Mouse (Mus musculus) thymus, postnatal 0 days (tissue): ENCODE results near the gene Ubtf. TPM values are rescaled to one million over a fixed set of nuclear protein-coding genes. Genes with fewer than 3 reads are reported as not detected.

ENCODE experiments used
- DNase-seq: peaks from one replicate; pipeline ENCODE4 v3.0.0-alpha.2; 2015; ENCODE audit warnings: low spot score
- polyA plus RNA-seq: library from polyadenylated mRNA; unstranded; fragments of >200 nt; fragmentation: Nextera tagmentation; extraction: Ambion mirVana; gene quantifications from 2 replicates; pipeline ENCODE4 v1.2.1, GENCODE M21; 2015

Gene Ubtf
- polyA plus RNA-seq, 1 experiment from 2014 or later = 96.8 TPM

GRCm38 (mm10) chr11:102347683-102348082 is 28.1 kb upstream of the Ubtf start:
- DNase-seq = no peak

- no peak for DNase-seq
Measured at GRCm38 (mm10) chr11:102346926-102347325, 27.4 kb upstream of the Ubtf start.

GRCm38 (mm10) chr11:102344458-102344857 is 24.9 kb upstream of the Ubtf start:
- no peak for DNase-seq

- no peak for DNase-seq
Measured at GRCm38 (mm10) chr11:102342742-102343141, 23.2 kb upstream of the Ubtf start.

GRCm38 (mm10) chr11:102341101-102341500 is 21.6 kb upstream of the Ubtf start:
- no peak for DNase-seq

- no peak for DNase-seq
Measured at GRCm38 (mm10) chr11:102339624-102340023, 20.1 kb upstream of the Ubtf start.

GRCm38 (mm10) chr11:102339195-102339594 is 19.7 kb upstream of the Ubtf start:
- no peak for DNase-seq

- peak; percentile 2 for DNase-seq
Measured at GRCm38 (mm10) chr11:102338561-102338960, 19.0 kb upstream of the Ubtf start.

GRCm38 (mm10) chr11:102337921-102338320 is 18.4 kb upstream of the Ubtf start:
- DNase-seq = no peak

GRCm38 (mm10) chr11:102336191-102336590 is 16.6 kb upstream of the Ubtf start:
- no peak for DNase-seq

GRCm38 (mm10) chr11:102334973-102335700 is 15.6 kb upstream of the Ubtf start:
- DNase-seq = no peak

- DNase-seq = no peak
Measured at GRCm38 (mm10) chr11:102334010-102334409, 14.5 kb upstream of the Ubtf start.

GRCm38 (mm10) chr11:102333061-102333460 is 13.5 kb upstream of the Ubtf start:
- no peak for DNase-seq

GRCm38 (mm10) chr11:102331806-102332205 is 12.3 kb upstream of the Ubtf start:
- DNase-seq = no peak

- no peak for DNase-seq
Measured at GRCm38 (mm10) chr11:102330039-102330438, 10.5 kb upstream of the Ubtf start.

GRCm38 (mm10) chr11:102329518-102329917 is 10.0 kb upstream of the Ubtf start:
- DNase-seq = no peak

- no peak for DNase-seq
Measured at GRCm38 (mm10) chr11:102327839-102328238, 8.3 kb upstream of the Ubtf start.

GRCm38 (mm10) chr11:102327250-102327649 is 7.7 kb upstream of the Ubtf start:
- DNase-seq = no peak

GRCm38 (mm10) chr11:102323516-102323915 is 4.0 kb upstream of the Ubtf start:
- DNase-seq = no peak

- DNase-seq = no peak
Measured at GRCm38 (mm10) chr11:102321931-102322330, 2.4 kb upstream of the Ubtf start.

GRCm38 (mm10) chr11:102320686-102321005 is 1.1 kb upstream of the Ubtf start:
- no peak for DNase-seq

- peak; percentile 64 for DNase-seq
Measured at GRCm38 (mm10) chr11:102319941-102320685, 571 bp upstream of the Ubtf start.
